Mouse (Mus musculus) granulocyte monocyte progenitor cell, adult 5-6 weeks (primary cell): Measurements from ENCODE around the gene Erich4. TPM values are rescaled to one million over a fixed set of nuclear protein-coding genes. Genes with fewer than 3 reads are reported as not detected.

Source experiments
- ATAC-seq: replicated peaks from 2 replicates; pipeline ENCODE4 v1.8.0; 2016; ENCODE audit warnings: mild to moderate bottlenecking, moderate TSS enrichment, inconsistent platforms; ENCODE audit not compliant: poor library complexity, severe bottlenecking
- total RNA-seq, 2 experiments: library from RNA; stranded (forward) in 1 of 2; stranded (reverse) in 1 of 2; fragments of 200-712, 200-1000 nt in 1 of 2; fragments of >200 nt in 1 of 2; fragmentation: Nextera tagmentation in 1 of 2; gene quantifications; 2 replicates each; pipeline ENCODE4 v1.2.3; 2014 to 2017

Erich4 gene
- total RNA-seq (2014; fragmentation: Nextera tagmentation) (not detected in 2 replicates), total RNA-seq (2017) (not detected in 2 replicates)

DNA sequence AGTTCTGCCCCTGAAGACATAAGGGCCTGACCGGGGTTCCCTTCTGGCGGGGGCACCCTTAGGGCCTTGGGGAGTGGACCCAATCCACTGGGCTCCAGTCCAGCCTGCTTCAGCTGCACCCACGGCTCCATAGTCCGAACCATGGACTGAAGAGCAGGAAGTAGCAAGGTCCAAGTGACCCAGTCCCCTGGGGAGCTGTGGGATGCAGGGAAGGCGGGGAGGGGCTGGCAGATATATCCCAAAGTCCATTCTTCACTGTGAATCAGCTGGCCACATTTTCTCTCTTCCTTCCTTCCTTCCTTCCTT is at the start of gene Erich4:
Erich4 (minus strand) TSS at position 187 of the 306 bp plus-strand sequence.
- ATAC-seq = no peak

DNA sequence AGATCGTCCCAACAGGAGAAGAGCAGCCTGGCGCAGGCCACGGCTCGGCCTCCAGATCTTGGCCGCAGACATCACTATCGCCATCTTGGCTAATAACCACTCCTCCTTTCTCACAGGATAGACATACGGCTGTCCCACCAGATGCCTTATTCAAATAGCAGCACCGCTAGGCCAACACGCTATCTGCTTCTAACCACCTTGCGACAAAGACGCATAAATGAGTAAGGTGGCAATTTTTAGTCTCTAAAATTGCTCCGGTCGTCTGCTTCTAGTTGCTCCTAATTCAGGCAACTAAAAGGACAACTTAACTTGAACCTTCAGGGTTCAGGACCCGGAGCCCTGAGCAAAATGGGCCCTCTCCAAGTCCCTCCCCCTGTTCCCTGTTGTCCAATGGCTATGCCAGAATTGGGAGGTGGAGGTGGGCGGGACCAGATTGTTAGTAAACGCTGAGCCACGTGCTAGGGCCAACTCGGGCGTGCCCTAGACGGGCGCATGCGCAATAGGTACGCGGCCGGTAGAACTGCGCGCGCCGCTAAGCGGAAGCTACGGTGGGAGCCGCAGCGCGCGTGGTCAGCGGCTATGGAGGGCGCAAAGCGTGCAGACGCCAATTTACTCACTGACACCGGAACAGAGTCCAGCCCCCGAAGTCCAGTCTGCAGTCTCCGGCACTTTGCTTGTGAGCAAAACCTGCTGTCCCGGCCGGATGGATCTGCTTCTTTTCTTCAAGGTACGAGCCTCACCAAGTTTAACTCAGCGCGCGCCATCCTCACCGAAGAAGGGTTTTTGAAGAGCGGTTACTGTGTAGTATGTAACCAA is 43.2 kb upstream of the Erich4 start, which contains the start of the genes Bckdha and Exosc5:
Bckdha (minus strand) TSS at position 325 of the 816 bp plus-strand sequence.
Exosc5 (plus strand) TSS at position 508 of the 816 bp plus-strand sequence.
- ATAC-seq = peak; percentile 94

DNA sequence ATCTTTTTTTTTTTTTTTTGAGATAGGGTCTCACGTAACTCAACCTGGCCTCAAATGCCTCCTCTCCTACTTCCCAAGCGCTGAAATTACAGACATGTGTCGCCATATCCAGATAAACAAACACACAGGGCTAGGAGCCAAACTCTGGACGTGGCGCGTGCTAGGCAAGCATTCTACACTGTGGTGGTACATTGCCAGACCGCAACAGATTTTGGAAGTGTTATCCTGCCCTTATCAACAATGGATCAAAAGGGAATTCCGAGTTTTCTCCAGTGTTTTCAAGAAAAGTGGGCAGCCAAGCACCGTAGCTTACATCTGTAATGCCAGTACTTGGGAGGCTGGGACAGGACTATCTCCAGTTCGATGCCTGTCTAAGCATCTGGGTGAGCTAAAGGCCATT is 42.1 kb upstream of the Erich4 start:
- no peak for ATAC-seq

DNA sequence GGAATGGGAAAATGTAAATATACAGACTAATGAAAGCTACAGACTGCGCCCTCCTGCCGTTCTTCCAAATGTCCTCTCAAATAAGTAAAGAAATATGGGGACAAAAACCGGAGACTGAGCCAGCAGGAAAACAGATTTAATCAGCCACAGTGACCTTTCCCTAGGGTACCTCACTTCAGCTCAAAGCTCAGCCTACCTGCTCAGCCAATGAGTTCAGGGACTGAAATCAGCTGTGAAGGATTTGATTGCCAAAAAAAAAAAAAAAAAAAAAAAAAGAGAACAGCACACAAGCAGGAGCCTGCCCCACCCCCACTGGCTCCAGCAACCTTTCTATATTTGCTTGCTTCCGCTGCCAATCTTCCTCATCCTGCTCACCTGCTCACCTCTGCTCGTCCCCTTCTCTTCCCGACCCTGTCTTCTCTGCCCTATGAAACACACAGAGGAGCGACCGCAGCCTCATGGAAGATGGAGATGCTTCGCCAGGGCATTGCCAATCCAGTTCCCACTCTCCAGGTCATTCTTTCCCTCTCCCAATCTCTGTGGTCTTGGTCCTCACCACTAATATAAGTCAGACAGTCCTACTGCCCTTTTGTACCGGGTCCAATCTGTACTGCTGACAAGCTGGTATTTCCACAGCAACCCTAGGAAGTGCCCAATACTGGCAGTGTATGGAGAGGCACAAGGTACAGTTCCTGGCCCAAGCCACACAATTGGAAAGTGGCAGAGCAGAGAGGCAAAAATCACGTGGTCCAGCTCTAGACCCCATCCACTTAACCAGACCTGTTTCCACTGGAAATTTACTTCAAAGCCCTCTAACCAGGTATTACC is 40.1 kb upstream of the Erich4 start:
- no peak for ATAC-seq

DNA sequence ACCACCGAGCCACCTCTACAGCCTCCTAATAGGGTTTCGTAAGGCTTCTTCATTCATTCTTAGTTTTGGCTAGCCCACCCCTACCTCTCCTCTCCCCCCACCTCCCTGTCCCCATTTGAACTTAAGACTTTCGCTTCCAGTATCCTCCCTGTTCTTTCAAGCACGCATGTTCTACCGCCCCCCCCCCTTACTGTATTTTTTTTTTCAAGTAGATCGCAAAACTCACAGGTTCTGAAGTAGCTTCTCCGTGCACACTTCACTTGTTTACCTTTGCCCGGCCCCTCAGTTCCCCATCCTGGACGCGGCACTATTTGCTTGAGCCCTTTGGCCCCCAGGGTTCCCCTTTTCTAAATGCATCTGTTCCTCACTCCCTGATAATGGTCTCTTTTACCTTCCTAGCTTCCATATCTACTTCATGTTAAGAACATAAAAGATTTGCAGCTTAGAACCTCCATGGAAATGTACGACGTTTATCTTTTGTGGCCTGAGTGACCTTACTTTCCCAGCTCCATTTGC is 36.6 kb upstream of the Erich4 start:
- ATAC-seq = 0 out of 2 replicates have a peak, but pooled peaks have one; percentile 14

DNA sequence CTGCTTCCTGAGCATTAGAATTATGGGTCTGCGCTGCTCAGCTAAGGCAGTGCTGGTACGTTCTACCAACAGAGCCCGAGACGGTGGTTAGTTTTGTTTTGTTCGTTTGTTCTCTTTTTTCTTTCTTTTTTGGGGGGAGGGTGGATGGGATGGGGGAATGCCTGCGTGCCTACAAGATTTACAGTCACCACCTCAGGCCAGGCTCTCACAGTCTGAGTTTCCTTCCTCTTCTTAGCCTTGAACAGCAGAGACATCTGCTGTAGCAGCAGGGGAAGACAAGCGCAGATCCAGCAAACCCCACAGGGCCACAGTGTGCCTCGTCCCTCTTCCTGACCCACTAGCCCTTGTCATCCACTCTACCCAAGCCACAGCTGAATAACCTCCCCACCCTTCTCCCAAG is 35.6 kb upstream of the Erich4 start:
- ATAC-seq = peak; percentile 62

DNA sequence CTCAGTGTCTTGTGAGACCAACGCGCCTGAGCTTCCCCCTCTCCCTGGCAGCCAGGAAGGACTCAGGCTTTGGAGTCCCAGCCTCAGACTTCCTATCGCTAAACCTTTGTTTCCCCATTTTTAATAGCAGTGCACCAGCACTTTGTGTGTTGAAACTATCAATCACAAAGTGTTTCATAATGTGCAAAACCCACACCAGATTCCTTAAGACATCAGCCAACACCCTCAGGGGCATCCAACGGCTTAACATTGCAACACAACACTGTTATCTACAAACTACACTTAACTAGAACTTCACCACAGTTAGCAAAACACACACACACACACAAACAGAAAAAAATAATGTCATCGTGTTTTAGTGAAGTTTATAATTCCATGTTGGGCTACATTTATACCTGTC is 34.1 kb upstream of the Erich4 start:
- peak; percentile 61 for ATAC-seq

DNA sequence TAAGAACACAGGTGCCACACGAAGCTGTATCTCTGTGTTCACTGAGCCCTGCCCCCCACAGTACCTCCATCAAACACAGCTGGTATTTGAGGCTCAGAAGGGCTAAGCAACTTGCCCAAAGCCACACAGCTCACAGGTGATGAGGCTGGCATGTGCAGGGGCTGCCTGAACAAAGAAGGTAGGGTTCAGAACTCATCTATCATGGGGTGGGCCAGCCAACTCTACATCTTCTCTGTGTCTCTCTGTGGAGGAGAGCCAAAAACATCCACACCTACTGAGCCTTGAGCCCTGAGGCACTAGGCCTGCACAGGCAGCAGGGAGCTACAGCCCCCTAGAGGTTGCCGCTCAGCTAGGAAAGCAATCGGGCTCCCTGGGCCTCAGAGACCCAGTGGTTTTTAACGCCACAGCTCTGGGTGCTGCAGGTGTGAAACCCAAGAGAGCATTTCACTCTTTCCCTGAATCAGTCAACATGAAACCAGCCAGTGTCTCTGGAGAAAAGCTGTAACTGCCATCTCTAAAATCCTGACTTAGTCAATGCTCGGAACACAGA is 32.0 kb upstream of the Erich4 start:
- no peak for ATAC-seq

DNA sequence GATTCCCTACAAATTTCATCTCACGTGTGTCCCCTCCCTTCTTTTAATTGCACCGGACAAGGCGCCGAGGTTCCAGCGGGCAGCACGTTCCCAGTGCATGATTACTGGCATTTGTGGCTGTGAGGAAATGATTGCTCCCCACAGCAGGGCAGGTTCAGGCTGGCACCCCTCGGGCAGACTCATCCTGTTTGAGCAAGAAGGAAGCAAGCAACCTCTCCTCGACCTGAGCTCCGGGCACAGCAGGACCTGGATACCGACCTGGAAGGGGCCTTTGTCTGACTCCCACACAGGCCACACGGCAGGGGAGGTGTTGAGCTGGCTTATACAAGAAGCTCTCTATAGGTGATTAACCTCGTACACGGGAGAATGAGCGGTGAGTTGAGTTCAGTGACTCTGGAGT is 29.4 kb upstream of the Erich4 start:
- peak; percentile 51 for ATAC-seq

DNA sequence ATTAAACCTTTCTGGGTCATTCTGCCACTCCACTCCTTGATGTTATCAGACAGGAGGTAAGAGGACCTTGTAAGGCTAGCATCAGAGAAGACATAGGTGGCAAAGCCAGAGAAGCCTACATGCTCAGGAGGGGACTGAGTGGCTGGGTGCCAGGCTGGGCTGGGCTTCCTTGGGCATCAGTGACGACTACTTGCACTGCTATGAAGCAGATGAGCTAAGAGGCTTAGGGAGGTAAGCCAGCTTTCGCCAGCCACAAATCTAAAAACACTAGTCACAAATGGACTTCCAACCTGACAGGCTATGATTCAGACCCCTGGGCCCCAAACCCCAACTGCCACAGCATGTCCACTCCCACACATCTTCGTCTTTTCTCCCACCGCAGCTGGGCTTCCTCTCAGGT is 28.9 kb upstream of the Erich4 start:
- ATAC-seq = peak; percentile 57

DNA sequence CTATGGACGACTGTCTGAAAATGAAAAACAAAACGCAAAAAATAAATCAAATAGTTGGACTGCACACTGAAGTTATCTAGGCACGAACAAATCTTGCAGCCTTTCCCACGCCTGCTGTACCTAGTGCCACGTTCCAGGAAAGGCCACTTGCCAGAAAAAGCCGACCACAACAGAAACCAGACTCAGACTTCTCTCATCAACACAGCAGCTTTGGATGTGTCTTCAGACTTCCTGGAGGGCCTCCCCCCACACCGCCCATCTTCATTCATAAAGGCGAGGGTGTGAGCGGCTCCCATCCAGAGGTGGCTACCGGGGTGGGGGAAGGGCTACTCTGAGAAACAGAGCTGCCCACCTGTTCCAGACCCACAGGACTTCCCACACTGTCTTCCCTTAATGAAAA is 28.4 kb upstream of the Erich4 start:
- peak; percentile 18; the same call in 1 of the 2 replicates for ATAC-seq

DNA sequence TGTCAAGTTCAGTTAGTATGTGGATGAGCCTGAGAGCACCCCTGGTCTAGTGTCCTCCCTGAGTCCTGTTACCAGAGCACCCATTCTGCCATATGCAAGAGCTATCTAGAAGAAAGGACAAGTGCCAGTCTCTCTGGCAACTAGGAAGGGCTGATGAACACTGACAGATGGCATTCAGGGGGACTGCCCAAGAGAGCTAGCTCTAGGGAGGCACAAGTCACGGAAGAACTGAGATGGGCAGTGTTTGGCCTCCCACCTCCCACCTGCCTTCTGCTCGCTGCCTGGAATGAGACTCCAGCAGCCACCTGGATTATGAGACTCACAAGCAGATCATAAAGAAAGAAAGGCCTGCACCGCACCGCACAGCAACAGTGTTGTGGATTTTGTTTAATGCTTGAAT is 24.1 kb upstream of the Erich4 start:
- no peak for ATAC-seq

DNA sequence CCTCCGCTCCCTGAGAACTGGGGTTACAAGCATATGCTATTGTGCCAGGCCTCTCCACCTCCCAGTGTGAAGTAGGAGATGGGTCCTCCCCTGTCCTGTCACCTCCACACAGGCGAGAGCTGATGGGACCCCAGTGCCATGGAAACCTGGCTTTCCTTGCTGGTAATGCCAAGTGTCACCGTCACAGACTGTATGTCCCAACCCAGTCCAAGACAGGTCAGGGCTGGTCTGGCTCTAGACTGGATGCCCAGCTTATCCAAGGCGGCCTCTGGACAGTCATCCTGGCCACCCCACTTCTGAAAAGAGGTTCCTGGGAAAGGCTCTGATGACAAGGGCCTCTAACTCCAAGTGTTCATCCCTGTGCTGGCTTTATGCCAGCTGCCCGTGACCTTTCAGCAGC is 21.4 kb upstream of the Erich4 start:
- ATAC-seq = no peak

DNA sequence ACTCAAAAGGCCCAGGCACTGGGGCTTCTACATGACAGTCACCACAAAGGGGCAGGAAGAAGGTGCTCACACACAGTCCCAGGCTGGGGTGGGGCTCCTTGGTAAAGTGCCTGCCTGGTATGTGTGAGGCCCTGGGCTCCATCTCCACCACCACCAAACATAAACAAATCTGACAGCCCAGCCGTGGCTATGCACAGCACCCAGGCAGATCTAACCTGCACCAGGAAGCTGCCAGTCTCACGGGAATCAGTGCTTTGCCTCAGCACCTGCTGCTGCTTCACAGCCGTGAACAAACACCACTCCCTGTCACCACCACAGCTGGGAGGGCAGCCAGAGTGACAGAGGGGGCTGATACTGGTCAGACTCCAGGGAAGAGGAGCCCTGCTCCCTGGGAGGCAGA is 20.7 kb upstream of the Erich4 start:
- ATAC-seq = no peak

DNA sequence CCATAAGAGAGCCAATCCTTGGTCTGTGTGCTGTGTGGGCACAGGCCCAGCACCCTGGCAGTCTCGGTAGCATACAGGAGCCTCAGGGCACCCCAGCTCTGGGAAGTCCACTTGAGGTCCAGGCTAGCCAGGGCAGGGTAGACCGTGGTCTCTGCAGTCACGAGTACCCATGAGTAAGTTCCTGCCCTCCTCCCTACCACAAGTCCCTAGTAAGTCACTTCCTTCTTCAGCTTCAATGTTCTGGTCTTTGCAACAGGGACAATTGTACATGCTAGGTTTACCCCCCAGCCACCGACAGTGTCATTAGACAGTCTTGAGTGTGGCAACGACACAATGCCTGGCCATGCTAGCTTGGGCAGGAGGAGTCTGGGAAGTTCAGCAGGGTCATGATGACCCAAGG is 17.0 kb upstream of the Erich4 start:
- ATAC-seq = peak; percentile 87

DNA sequence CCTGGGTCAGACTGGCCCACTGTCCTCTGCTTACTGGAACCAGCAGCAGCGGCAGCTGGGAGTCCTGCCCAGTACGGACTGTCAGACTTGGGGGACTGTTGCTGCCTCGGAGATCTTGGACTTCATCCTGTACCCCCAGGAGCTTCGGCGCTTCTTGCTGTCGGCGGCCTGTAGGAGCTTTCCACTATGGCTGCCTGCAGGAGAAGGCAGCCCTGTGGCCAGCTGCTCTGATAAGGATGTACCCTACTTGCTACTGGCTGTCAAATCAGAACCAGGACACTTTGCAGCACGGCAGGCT is 12.6 kb upstream of the Erich4 start:
- ATAC-seq = no peak

DNA sequence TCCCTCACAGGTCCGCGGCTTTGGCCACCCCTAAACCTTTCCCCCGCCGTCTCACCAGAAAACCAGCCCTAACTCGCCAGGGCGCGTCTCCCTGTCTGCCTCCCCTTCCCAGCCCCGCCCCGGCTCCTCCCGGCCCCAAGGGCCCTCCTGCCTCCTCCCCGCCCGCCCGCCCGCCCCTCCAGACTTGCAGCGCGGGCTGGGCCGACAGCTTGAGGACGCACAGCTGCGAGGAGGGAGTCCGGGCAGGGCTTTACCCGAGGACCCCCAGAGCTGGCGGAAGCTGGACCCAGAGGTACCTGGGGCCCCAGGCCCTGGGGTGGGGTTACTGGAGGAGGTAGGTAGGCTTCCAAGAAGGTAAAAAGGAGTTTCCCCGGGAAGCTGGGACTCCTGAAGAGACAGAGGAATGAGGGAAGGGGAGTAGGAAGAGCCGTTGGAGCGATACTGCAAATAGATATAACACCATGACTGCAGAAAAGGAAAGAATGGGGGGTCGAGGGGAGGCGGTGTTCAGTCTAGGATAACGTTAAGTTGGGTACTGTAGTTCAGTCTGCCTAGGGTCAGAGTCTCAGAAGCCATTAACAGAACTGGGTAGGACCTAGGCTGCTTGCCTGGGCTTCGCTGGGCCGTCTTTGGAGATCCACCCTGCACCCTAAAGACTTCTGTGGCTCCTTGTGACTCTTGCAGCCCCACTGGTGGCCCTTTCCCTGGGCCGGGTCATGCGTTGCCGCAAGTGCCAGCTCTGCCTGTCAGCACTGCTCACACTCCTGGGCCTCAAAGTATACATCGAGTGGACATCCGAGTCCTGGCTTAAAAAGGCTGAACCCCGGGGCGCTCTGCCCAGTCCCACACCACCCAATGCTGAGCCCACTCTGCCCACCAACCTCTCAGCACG is 12.0 kb upstream of the Erich4 start:
- peak; percentile 49 for ATAC-seq

DNA sequence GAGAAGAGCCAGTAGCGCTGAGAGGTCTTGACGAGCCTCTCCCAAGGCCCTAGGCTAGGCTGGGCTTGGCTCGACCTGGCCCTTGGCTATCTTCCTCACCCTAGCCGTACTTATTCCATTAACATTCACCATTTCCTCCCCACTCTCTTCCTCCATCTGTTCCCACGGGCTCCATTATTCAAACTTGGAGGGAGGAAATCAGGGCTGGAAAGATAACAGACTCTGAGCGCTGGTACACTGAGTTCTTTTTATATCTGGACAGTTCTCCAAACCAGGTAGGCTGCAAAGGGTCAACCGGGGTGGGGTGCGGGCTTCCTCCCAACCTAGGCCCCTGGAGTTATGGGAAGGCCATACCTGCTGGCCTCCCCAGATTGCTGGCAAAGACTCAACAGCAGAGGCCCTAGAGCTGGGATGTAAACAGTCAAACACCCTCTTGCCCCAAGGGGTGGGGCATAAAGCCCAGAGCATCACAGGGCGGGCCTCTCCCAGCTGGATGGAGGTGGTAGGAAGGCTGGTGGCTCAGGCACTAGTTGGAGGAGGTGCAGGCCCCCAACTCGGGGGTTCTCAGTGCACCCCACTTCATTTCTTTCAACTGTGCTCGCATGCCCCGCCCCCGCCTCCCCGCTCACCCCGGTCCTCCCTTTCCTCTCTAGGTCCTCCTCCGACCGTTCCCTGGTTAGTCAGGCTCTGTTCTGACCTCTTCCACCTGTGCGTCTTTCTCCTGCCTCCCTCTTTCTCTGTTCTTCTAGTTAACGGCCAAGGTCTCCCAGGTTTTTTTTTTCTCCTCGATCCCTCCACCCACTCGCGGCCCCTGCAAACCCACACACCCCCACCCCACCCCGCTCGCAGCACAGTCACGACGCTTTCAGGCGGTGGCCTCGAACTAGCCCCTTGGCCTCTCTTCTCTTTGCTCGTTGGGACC is 11.1 kb upstream of the Erich4 start, which contains the start of gene B3gnt8:
B3gnt8 (plus strand) TSS at position 146 of the 922 bp plus-strand sequence.
- ATAC-seq = peak; percentile 12
